Mouse (Mus musculus): ENCODE results near the gene Ttll3. TPM values are rescaled to one million over a fixed set of nuclear protein-coding genes. Genes with fewer than 3 reads are reported as not detected.

Ttll3 gene
- 15.3 TPM for polyA plus RNA-seq (2015; fragmentation: Illumina TruSeq; extraction: RNeasy Lipid Tissue Mini Kit (QIAGEN cat#74804); ENCODE audit: low read depth, low replicate concordance)

GRCm38 (mm10) chr6:113388960-113389359 is at the start of gene Ttll3:
Ttll3 (plus strand) TSS chr6:113389260.

GRCm38 (mm10) chr6:113343177-113344092 is 45.6 kb upstream of the Ttll3 start, which contains the start of gene Camk1:
Camk1 (minus strand) TSS chr6:113343984.

GRCm38 (mm10) chr6:113377496-113378385 is 11.3 kb upstream of the Ttll3 start, which contains the start of the genes Tada3 and Arpc4:
Tada3 (minus strand) TSS chr6:113377883.
Arpc4 (plus strand) TSS chr6:113378115.

GRCm38 (mm10) chr6:113419199-113419587 is 30.1 kb downstream of the Ttll3 start, which contains the start of gene Rpusd3:
Rpusd3 (minus strand) TSS chr6:113419340.

GRCm38 (mm10) chr6:113435664-113436205 is 46.7 kb downstream of the Ttll3 start, which contains the start of gene Cidec:
Cidec (minus strand) TSS chr6:113435760.

GRCm38 (mm10) chr6:113442442-113443090 is 53.5 kb downstream of the Ttll3 start, which contains the start of gene Jagn1:
Jagn1 (plus strand) TSS chr6:113442569.

GRCm38 (mm10) chr6:113457952-113458534 is 69.0 kb downstream of the Ttll3 start, which contains the start of gene Il17re:
Il17re (plus strand) TSS chr6:113458484.

Other genes starting within 250 kb of the Ttll3 start
- gene Lhfpl4, start 193.9 kb upstream of the Ttll3 start, polyA plus RNA-seq (2015; fragmentation: Illumina TruSeq; extraction: RNeasy Lipid Tissue Mini Kit (QIAGEN cat#74804); ENCODE audit: low read depth, low replicate concordance) = 54.3 TPM
- gene Mtmr14, start 151.4 kb upstream of the Ttll3 start, polyA plus RNA-seq (2015; fragmentation: Illumina TruSeq; extraction: RNeasy Lipid Tissue Mini Kit (QIAGEN cat#74804); ENCODE audit: low read depth, low replicate concordance) = 20.7 TPM
- gene Cpne9, start 107.0 kb upstream of the Ttll3 start, polyA plus RNA-seq (2015; fragmentation: Illumina TruSeq; extraction: RNeasy Lipid Tissue Mini Kit (QIAGEN cat#74804); ENCODE audit: low read depth, low replicate concordance) = 68.6 TPM
- gene Brpf1, start 82.1 kb upstream of the Ttll3 start, polyA plus RNA-seq (2015; fragmentation: Illumina TruSeq; extraction: RNeasy Lipid Tissue Mini Kit (QIAGEN cat#74804); ENCODE audit: low read depth, low replicate concordance) = 17.7 TPM
- 11.3 TPM for gene Ogg1, start 62.3 kb upstream of the Ttll3 start, polyA plus RNA-seq (2015; fragmentation: Illumina TruSeq; extraction: RNeasy Lipid Tissue Mini Kit (QIAGEN cat#74804); ENCODE audit: low read depth, low replicate concordance)
- gene Camk1, start 45.3 kb upstream of the Ttll3 start, polyA plus RNA-seq (2015; fragmentation: Illumina TruSeq; extraction: RNeasy Lipid Tissue Mini Kit (QIAGEN cat#74804); ENCODE audit: low read depth, low replicate concordance) = 128 TPM
- 37.3 TPM for gene Tada3, start 11.4 kb upstream of the Ttll3 start, polyA plus RNA-seq (2015; fragmentation: Illumina TruSeq; extraction: RNeasy Lipid Tissue Mini Kit (QIAGEN cat#74804); ENCODE audit: low read depth, low replicate concordance)
- 271 TPM for gene Arpc4, start 11.1 kb upstream of the Ttll3 start, polyA plus RNA-seq (2015; fragmentation: Illumina TruSeq; extraction: RNeasy Lipid Tissue Mini Kit (QIAGEN cat#74804); ENCODE audit: low read depth, low replicate concordance)
- 15.5 TPM for gene Rpusd3, start 30.1 kb downstream of the Ttll3 start, polyA plus RNA-seq (2015; fragmentation: Illumina TruSeq; extraction: RNeasy Lipid Tissue Mini Kit (QIAGEN cat#74804); ENCODE audit: low read depth, low replicate concordance)
- not detected for gene Cidec, start 46.5 kb downstream of the Ttll3 start, polyA plus RNA-seq (2015; fragmentation: Illumina TruSeq; extraction: RNeasy Lipid Tissue Mini Kit (QIAGEN cat#74804); ENCODE audit: low read depth, low replicate concordance)
- 66.5 TPM for gene Jagn1, start 53.3 kb downstream of the Ttll3 start, polyA plus RNA-seq (2015; fragmentation: Illumina TruSeq; extraction: RNeasy Lipid Tissue Mini Kit (QIAGEN cat#74804); ENCODE audit: low read depth, low replicate concordance)
- not detected for gene Il17re, start 69.2 kb downstream of the Ttll3 start, polyA plus RNA-seq (2015; fragmentation: Illumina TruSeq; extraction: RNeasy Lipid Tissue Mini Kit (QIAGEN cat#74804); ENCODE audit: low read depth, low replicate concordance)
- gene Il17rc, start 82.2 kb downstream of the Ttll3 start, polyA plus RNA-seq (2015; fragmentation: Illumina TruSeq; extraction: RNeasy Lipid Tissue Mini Kit (QIAGEN cat#74804); ENCODE audit: low read depth, low replicate concordance) = 4.6 TPM
- gene Creld1, start 94.0 kb downstream of the Ttll3 start, polyA plus RNA-seq (2015; fragmentation: Illumina TruSeq; extraction: RNeasy Lipid Tissue Mini Kit (QIAGEN cat#74804); ENCODE audit: low read depth, low replicate concordance) = 88.4 TPM
- 33.7 TPM for gene Prrt3, start 112.7 kb downstream of the Ttll3 start, polyA plus RNA-seq (2015; fragmentation: Illumina TruSeq; extraction: RNeasy Lipid Tissue Mini Kit (QIAGEN cat#74804); ENCODE audit: low read depth, low replicate concordance)
- gene Emc3, start 142.4 kb downstream of the Ttll3 start, polyA plus RNA-seq (2015; fragmentation: Illumina TruSeq; extraction: RNeasy Lipid Tissue Mini Kit (QIAGEN cat#74804); ENCODE audit: low read depth, low replicate concordance) = 97.5 TPM
- gene Fancd2, start 142.4 kb downstream of the Ttll3 start, polyA plus RNA-seq (2015; fragmentation: Illumina TruSeq; extraction: RNeasy Lipid Tissue Mini Kit (QIAGEN cat#74804); ENCODE audit: low read depth, low replicate concordance) = 2.2 TPM
- gene Fancd2os, start 211.5 kb downstream of the Ttll3 start, polyA plus RNA-seq (2015; fragmentation: Illumina TruSeq; extraction: RNeasy Lipid Tissue Mini Kit (QIAGEN cat#74804); ENCODE audit: low read depth, low replicate concordance) = not detected
- gene Brk1, start 215.5 kb downstream of the Ttll3 start, polyA plus RNA-seq (2015; fragmentation: Illumina TruSeq; extraction: RNeasy Lipid Tissue Mini Kit (QIAGEN cat#74804); ENCODE audit: low read depth, low replicate concordance) = 365 TPM
- gene Vhl, start 234.7 kb downstream of the Ttll3 start, polyA plus RNA-seq (2015; fragmentation: Illumina TruSeq; extraction: RNeasy Lipid Tissue Mini Kit (QIAGEN cat#74804); ENCODE audit: low read depth, low replicate concordance) = 48.7 TPM
- 15.4 TPM for gene Irak2, start 249.2 kb downstream of the Ttll3 start, polyA plus RNA-seq (2015; fragmentation: Illumina TruSeq; extraction: RNeasy Lipid Tissue Mini Kit (QIAGEN cat#74804); ENCODE audit: low read depth, low replicate concordance)

All from brain, adult 10 weeks (tissue).